Mouse (Mus musculus) liver, embryonic 14.5 days (tissue): ENCODE measurements around the gene Gm15056. TPM values are rescaled to one million over a fixed set of nuclear protein-coding genes. Genes with fewer than 3 reads are reported as not detected.

Experiments used
- ATAC-seq: fragments of 200-750 bp; cut with Nextera tagmentation; 2 replicates; pipeline ENCODE4 v1.8.0; 2017; ENCODE audit warnings: moderate number of reproducible peaks, mild to moderate bottlenecking, moderate library complexity; ENCODE audit not compliant: insufficient read depth
- DNase-seq, 3 experiments: peaks; one replicate each; pipeline ENCODE4 v3.0.0-alpha.2; 2012 to 2013; ENCODE audit warnings: low read depth in 3 of 3, low spot score in 3 of 3
- H3K27ac ChIP-seq: fragments of 300-500 bp; sonication (generic); 2 replicates; pipeline ENCODE4 v1.5.1; 2014; ENCODE audit warnings: moderate library complexity, mild to moderate bottlenecking, control low read depth, inconsistent platforms
- H3K27me3 ChIP-seq: fragments of 300-500 bp; sonication (generic); 2 replicates; pipeline ENCODE4 v1.6.1; 2014; ENCODE audit warnings: mild to moderate bottlenecking, low read length, moderate library complexity; ENCODE audit not compliant: control insufficient read depth, insufficient read depth
- H3K36me3 ChIP-seq: fragments of 300-500 bp; sonication (generic); replicated peaks from 2 replicates; pipeline ENCODE4 v1.6.1; 2014; ENCODE audit warnings: low read depth; ENCODE audit not compliant: control insufficient read depth, insufficient read depth
- H3K4me1 ChIP-seq, 2 experiments: fragments of 200-500 bp in 1 of 2; fragments of 300-500 bp in 1 of 2; sonication (generic) in 1 of 2; replicated peaks; 2 replicates each; pipeline ENCODE4 v1.6.1; 2012 to 2014; ENCODE audit warnings: antibody characterized with exemption in 1 of 2, inconsistent platforms in 1 of 2, low read length in 1 of 2; ENCODE audit not compliant: control insufficient read depth in 2 of 2, insufficient read depth in 2 of 2
- H3K4me2 ChIP-seq: fragments of 300-500 bp; sonication (generic); 2 replicates; pipeline ENCODE4 v1.6.1; 2014; ENCODE audit warnings: low read depth, mild to moderate bottlenecking, control low read depth, moderate library complexity
- H3K4me3 ChIP-seq, 2 experiments: fragments of 200-500 bp in 1 of 2; fragments of 300-500 bp in 1 of 2; sonication (generic) in 1 of 2; 2 replicates each; pipeline ENCODE4 v1.5.1; 2012 to 2014; ENCODE audit warnings: low read depth in 2 of 2, low read length in 2 of 2, mild to moderate bottlenecking in 2 of 2, control low read depth in 1 of 2, inconsistent platforms in 1 of 2, moderate library complexity in 1 of 2; ENCODE audit not compliant: insufficient read depth in 1 of 2
- H3K9ac ChIP-seq: fragments of 300-500 bp; sonication (generic); replicated peaks from 2 replicates; pipeline ENCODE4 v1.6.1; 2014; ENCODE audit warnings: mild to moderate bottlenecking, control low read depth, moderate library complexity
- H3K9me3 ChIP-seq: fragments of 300-500 bp; sonication (generic); 2 replicates; pipeline ENCODE4 v1.6.1; 2016; ENCODE audit warnings: low read length, mixed read lengths; ENCODE audit not compliant: control insufficient read depth
- CTCF ChIP-seq: IDR thresholded peaks from 2 replicates; pipeline ENCODE4 v1.5.1; 2016; ENCODE audit warnings: antibody characterized with exemption, low read depth, control low read depth
- EP300 ChIP-seq: IDR thresholded peaks from 2 replicates; pipeline ENCODE4 v1.6.1; 2016; ENCODE audit warnings: antibody characterized with exemption, low read depth
- WGBS: fragments of 180-500 bp; shearing (Covaris S2); extraction: QIAGEN DNeasy Blood & Tissue Kit; methylation state at CpG from one replicate; pipeline ENCODE4 v1.1.7; 2014; ENCODE audit not compliant: insufficient replicate concordance; 5-methylcytosine and 5-hydroxymethylcytosine counted together
- polyA plus RNA-seq, 2 experiments: library from polyadenylated mRNA; depleted of rRNA in 1 of 2; stranded (reverse) in 1 of 2; unstranded in 1 of 2; fragments of >200 nt; fragmentation: Nextera tagmentation in 1 of 2; extraction: Ambion mirVana in 1 of 2; gene quantifications; 2 replicates each; pipeline versions ENCODE4 v1.2.1 to v1.2.3; 2012 to 2014

Gene Gm15056
- polyA plus RNA-seq (2012; rRNA removed) (not detected in 2 replicates), polyA plus RNA-seq (2014; fragmentation: Nextera tagmentation; extraction: Ambion mirVana) (not detected in 2 replicates)

DNA sequence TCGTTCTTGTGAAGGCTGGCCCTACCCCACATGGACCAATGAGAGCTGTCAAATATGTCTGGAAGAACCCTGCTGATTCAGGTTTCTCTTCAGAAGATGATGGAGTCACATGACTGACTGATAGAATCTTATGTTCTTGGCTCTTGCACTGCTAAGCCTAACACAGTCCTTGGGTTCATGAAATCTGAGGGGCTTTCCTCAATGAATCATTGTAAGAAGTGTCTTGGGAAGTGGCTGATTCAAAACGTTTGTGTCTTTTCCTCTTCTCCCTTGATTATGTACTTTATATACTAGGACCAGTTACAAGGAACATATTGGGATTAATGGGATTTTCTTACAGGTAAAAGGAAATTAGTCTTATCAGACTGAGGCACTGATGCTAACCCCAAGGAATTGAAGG is at the start of gene Gm15056:
Gene Gm15056, minus strand, starts transcription at position 101 of the 400 bp plus-strand sequence.
- TF ChIP-seq CTCF (no peak), EP300 (no peak)
- 15% methylated on average over 2 of the region's 2 CpGs for WGBS
- Histone ChIP-seq H3K27me3 (no peaks in the 10 kb centered on the region), H3K9ac (no peak within 1 kb of the TSS), H3K36me3 (no peaks in the 10 kb centered on the region), H3K4me2 (no peak within 1 kb of the TSS), H3K27ac (no peak within 1 kb of the TSS), H3K4me3 (no peak within 1 kb of the TSS), H3K4me1 (no peaks in the 10 kb centered on the region), H3K9me3 (no peaks in the 10 kb centered on the region; the same call in 1 of the 2 replicates)
- no peak for ATAC-seq
- DNase-seq, result no peak

DNA sequence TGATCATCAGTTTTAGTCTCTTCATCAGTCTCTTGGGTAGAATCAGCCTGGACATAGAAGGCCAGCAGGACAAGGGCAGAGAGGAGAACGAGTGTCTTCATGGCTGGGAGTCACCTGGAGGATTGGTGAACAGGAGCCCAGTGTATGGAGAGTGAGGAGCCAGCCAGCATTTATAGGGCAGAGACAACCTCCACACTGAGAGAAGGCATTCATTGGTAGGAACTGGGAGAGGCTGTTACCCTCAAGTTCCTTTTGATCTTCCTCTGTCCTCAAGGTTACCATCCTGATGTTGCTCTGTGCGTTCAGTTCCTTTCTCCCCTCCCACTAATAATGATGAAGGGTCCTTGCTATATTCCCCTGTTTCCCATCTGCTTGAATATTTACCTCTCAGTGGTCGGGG is 42.2 kb upstream of the Gm15056 start, which contains the start of gene AY761185:
Gene AY761185, minus strand, starts transcription at position 101 of the 400 bp plus-strand sequence.
- H3K4me3 ChIP-seq, result no peak within 1 kb of the TSS
- H3K4me1 ChIP-seq, result no peaks in the 10 kb centered on the region
- no peaks in the 10 kb centered on the region for H3K36me3 ChIP-seq
- H3K9ac ChIP-seq, result no peak within 1 kb of the TSS
- no peak within 1 kb of the TSS for H3K27ac ChIP-seq
- peaks cover 2% of the 10 kb centered on the region; the same call in 1 of the 2 replicates for H3K9me3 ChIP-seq
- no peak within 1 kb of the TSS for H3K4me2 ChIP-seq
- no peaks in the 10 kb centered on the region for H3K27me3 ChIP-seq
- TF ChIP-seq CTCF (no peak), EP300 (no peak)
- WGBS, result 36% methylated on average over 3 of the region's 3 CpGs
- DNase-seq (no peak), ATAC-seq (no peak)

DNA sequence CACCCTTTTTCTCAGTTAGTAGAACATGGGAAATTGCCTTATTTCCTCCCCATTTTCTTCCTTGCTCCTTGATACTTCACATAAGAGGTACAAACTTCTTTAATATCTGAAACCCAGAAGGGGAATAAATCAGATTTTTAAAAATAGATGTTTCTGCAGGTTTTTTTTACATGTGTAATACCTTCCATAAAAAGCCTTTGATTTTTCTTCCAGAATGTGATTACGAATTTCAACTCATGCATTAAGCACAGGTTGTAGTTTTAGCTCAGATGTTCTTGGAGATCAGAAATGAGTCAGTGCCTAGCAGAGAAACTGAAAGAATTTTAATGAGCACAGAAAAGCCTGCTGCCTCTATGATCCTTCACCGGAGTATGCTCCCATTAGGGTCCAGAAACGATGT is 19.5 kb upstream of the Gm15056 start, which contains the start of gene Gm6040:
Gene Gm6040, minus strand, starts transcription at position 101 of the 400 bp plus-strand sequence.
- Histone ChIP-seq H3K4me2 (no peak within 1 kb of the TSS), H3K27me3 (no peaks in the 10 kb centered on the region), H3K4me3 (no peak within 1 kb of the TSS), H3K9me3 (no peaks in the 10 kb centered on the region), H3K36me3 (no peaks in the 10 kb centered on the region), H3K4me1 (no peaks in the 10 kb centered on the region), H3K27ac (no peak within 1 kb of the TSS), H3K9ac (no peak within 1 kb of the TSS)
- no peak for ATAC-seq
- DNase-seq, result no peak
- 53% methylated on average over 3 of the region's 3 CpGs for WGBS
- TF ChIP-seq EP300 (no peak), CTCF (no peak)

DNA sequence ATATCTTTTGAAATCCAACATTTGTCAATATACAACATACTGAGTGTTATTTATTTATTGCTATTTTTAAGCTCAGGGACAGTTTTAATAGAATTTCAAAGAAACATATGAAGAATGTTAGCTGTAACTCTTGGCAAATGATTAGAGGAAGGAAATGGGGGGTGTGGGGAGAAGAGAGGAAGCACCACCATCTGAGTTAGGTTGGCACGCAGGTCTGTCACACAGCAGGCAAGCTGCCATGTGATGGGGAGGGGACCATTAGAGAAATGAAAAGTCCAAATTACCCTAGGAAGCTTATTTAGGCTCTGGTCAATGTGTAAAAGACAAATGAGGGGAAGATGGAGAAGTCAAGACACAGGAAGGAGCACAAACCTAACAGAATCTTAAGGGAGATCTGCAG is 9.9 kb upstream of the Gm15056 start:
- Histone ChIP-seq H3K9me3 (no peaks in the 10 kb centered on the region), H3K27me3 (no peaks in the 10 kb centered on the region), H3K4me1 (no peaks in the 10 kb centered on the region), H3K4me3 (no peak overlapping the region), H3K4me2 (no peak overlapping the region), H3K36me3 (no peaks in the 10 kb centered on the region), H3K9ac (no peak overlapping the region), H3K27ac (no peak overlapping the region)
- no peak for DNase-seq
- ATAC-seq, result no peak
- 60% methylated on average over 1 of the region's 1 CpGs for WGBS
- TF ChIP-seq CTCF (no peak), EP300 (no peak)

DNA sequence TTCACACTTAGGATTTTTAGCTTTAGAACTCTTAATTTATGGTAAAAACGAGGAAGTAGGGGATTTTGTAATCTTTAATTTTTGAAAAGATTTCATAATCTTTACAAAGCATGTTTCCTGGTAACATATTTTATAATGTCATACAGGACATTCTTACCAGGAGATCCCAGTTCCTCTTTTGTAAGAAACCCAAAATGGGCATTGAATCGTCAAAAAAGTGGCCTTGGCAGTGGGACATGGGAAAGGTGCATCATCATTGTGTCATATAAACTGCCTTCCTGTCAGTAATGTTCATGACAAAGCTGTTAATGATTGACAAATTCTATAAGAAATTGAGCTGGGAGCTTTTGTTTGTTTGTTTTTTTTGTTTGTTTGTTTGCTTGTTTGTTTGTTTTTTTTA is 5.8 kb upstream of the Gm15056 start:
- ATAC-seq, result no peak
- no peak for DNase-seq
- no peak overlapping the region for H3K4me3 ChIP-seq
- no peak overlapping the region for H3K27ac ChIP-seq
- H3K9ac ChIP-seq, result no peak overlapping the region
- no peaks in the 10 kb centered on the region for H3K4me1 ChIP-seq
- no peaks in the 10 kb centered on the region; the same call in 1 of the 2 replicates for H3K9me3 ChIP-seq
- TF ChIP-seq CTCF, result no peak
- TF ChIP-seq EP300, result no peak
- 29% methylated on average over 2 of the region's 2 CpGs for WGBS
- no peak overlapping the region for H3K4me2 ChIP-seq
- no peaks in the 10 kb centered on the region for H3K27me3 ChIP-seq
- no peaks in the 10 kb centered on the region for H3K36me3 ChIP-seq
